Mouse (Mus musculus) adipocyte (in vitro differentiated cells): Measurements from ENCODE around the gene Pus10.

Experiments
- DNase-seq: peaks from one replicate; pipeline ENCODE4 v3.0.0-alpha.2; 2016; ENCODE audit warnings: low spot score

The Pus10 gene

GRCm38 (mm10) chr11:23695847-23696246 lies 30.4 kb downstream of the Pus10 start:
- peak; percentile 44 for DNase-seq

GRCm38 (mm10) chr11:23698526-23698925 lies 33.1 kb downstream of the Pus10 start:
- no peak for DNase-seq

DNA sequence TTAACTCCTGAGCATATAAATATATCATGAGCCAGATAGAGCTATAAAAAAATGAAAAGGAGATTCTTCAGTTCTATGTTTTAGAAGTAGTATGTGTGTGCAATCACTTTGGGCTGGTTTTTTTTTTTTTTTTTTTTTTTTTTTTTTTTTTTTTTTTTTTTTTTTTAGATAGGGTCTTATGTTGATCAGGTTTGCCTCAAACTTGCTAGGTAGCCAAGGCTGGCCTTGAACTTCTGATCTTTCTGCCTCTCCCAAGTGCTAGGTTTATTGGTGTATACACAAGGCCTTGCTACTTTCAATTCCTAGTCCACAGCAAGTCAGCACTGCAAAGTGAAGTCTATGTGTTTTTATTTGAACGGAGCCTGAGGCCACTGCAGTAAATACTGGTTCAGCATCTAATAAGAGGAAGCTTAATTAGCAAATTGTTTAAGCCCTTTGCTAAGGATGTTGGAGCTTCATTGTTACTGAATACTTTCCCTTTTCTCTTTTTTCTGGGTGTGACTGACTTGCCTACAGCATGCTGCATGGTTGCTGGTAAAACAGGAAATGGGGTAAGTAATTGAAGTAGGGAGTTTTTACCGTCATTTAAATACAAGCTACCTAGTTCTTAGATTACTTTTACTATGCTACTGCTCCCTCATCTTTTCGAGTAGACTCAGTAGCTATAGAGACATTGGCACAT lies 34.1 kb downstream of the Pus10 start:
- DNase-seq = no peak

- DNase-seq = no peak
Measured at GRCm38 (mm10) chr11:23701831-23702230, 36.4 kb downstream of the Pus10 start.

GRCm38 (mm10) chr11:23704604-23705294 lies 39.3 kb downstream of the Pus10 start:
- DNase-seq = no peak

DNA sequence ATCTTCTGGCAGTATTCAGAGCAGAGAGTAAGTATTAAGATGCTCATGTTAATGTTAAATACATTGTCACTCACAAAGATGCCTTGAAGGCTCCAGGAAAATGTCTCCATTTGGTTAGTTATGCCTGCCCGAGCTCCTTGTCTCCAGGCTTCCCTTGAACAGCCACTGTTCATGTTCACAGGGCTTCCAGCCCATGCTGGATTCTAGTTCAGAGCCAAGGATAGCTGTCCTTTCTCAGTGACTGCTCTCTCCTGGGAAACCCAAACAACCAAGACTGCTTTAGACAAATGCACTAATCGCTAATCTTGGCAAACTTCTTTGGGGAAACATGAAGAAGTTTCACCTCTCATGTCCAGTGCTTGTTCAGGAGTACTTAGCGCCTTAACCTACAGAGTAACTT lies 46.8 kb downstream of the Pus10 start:
- DNase-seq = no peak

DNA sequence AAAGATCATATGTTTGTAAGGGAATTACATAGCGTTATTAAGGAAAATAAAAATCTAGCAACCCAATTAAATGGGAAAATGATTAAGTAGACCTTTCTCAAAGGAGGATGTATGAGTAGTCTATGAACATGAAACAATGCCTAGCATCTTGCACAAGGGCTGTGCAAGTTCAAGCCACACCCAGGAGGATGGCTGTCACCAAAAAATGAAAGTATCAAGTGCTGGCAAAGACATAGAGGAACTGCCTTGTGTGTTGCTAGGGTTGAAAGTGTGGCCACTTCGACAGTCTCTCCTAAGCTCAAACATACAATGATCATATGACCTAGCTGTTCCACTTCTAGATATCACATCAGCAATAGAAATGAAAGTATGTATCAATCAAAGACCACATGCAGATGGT lies 53.4 kb downstream of the Pus10 start:
- DNase-seq = no peak

DNA sequence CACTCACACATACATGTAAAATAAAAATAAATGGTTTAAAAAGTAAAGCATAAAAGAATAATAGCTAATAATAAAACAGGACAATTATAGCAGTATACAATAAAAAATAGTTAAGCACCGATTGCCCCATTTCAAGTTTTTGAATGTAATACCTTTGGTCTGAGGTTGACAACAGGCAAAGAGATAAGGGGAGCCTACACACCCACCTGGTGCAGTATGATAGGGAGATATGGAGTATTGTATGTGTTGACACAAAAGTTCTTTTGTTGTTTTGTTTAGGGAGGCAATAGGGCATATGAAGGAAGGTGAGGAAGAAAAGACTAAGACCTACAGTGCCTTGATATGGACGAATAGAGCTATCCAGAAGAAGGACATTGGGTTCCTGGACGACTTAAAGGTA lies 54.4 kb downstream of the Pus10 start:
- DNase-seq = no peak

GRCm38 (mm10) chr11:23722326-23722725 lies 56.9 kb downstream of the Pus10 start:
- DNase-seq = no peak

DNA sequence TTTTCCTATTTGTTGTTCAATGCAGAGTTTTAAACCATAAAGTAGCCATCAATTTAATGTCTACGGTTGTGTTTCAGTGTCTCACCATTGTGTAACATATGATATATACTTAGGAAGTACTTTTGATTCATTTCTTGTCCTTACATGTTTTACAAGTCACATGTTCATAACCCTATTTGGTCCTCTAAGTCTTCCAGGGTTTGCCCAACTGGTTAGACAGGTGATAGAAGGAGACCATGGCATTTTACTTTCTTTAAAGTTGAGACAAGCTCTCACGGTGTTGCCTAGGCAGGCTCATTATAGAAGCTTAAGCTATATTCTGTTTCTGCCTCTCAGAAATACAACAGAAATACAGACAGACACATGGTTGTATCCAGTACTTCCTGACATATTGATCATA lies 60.4 kb downstream of the Pus10 start:
- DNase-seq = no peak

DNA sequence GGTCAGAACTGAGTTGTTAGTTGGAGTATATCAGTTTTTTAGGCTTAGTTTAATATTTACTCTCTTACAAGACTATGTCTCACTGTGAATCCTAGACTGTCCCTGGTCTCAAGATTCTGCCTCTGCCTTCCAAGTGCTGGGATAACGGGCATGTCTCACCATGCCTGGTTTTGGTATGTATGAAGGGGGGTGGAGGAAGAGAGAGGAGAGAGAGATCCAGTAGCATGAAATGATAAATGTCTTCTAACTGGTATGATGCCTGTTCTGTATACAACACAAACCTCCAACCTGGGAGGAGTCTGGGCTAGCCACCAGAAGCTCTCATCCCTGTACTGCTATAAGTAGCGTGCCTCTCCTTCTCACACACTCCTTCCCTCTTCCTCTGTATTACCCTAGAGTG lies 61.0 kb downstream of the Pus10 start:
- DNase-seq = no peak

DNA sequence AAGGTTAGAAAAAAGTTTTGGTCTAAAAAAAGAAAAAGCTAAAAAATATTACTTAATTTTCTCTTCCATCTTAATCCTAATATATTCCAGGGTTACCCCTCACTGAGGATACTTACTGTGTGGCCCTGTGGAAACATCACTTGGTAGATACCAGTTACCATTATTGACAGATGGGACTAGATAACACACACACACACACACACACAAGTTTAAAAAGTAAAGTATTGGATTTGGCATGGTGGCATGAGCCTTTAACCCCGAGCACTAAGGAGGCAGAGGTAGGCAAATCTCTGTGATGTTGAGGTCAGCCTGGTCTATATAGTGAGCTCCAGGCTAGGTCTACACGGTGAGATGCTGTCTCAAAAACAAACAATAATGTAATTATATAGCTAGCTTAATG lies 62.7 kb downstream of the Pus10 start:
- DNase-seq = no peak

GRCm38 (mm10) chr11:23730120-23730519 lies 64.6 kb downstream of the Pus10 start:
- no peak for DNase-seq

DNA sequence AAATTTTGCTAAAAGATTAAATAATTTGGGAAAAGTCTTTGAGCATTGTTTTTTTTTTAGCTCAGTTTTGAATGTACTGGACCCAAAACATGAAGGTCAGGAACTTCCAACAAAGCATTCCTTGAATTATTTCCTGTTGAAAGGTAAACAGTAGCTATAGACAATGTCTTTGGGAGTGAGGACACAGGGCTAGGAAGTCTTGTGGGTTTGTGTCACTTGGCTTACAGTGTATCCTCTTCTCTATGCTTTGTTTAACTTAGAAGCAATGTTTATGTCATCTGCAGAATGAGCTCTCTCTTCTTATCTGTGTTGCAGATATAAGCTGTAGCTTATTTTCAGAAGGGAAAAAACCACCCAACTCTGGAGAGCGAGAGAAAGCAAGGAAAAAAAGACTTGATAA lies 67.4 kb downstream of the Pus10 start:
- DNase-seq = no peak

- DNase-seq = no peak
Measured at GRCm38 (mm10) chr11:23734749-23735286, 69.3 kb downstream of the Pus10 start.

DNA sequence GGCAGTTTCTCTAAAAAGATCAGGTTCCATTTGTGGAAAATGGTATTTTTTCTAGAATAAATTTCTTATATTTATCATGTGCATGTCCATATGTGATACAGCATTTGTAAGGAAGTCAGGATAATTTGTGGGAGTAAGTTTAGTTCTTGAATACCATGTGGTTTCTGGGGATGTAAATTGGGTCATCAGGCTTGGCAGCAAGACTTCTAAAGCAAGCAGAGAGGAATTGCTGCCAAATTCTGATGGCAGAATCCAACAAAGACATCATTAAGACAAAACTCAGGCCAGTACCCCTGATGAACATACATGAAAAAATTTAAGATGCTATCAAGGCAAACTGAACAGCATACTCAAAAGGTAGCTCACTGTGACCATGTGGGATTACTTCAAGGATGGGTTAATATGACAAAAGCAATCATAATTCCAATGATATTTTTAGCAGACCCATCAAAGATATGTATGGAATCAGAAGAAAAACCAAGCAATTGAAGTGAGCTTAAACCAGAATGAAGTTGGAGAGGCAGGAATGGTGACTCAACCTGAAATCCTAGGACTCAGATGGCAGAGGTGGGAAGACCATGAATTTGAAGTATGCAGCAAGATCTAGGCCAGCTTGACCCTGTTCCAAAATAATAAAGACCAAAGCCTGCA lies 70.5 kb downstream of the Pus10 start:
- DNase-seq = peak; percentile 64

- no peak for DNase-seq
Measured at GRCm38 (mm10) chr11:23740895-23741294, 75.4 kb downstream of the Pus10 start.

- DNase-seq = no peak
Measured at GRCm38 (mm10) chr11:23741386-23741785, 75.9 kb downstream of the Pus10 start.

DNA sequence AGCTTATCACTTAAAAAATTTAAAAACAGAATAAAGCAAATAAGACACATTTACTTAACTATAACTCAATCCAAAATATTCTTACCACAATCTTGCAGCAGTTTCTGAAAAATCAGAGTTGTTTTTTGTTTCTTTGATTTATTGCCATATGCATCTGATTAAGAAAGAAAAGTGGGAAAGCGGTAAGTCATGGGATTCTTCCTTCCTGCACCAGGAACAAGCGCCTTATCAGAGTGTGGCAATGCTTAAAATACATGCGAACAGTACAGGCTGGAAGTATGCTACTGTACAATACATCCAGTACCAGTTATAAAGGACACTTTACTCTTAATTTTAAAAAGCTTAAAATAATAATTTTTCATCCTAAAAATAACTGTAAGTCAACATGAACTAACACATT lies 78.9 kb downstream of the Pus10 start:
- DNase-seq = no peak

DNA sequence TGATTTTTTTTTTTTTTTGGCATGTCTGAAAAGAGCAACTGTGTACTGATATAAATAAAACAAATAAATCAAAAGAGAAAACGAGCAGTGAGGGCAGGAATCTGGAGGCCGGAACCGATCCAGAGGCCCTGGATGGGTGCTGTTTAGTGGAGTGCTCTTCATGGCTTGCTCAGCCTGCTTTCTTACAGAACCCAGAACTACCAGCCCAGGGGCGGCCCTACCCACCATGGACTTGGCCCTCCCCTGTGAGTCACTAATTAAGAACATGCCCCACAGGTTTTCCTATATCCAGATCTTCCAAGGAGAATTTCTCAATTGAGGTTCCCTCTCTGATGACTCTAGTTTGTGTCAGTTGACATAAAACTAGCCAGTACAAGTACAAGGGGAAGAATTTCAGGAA lies 80.6 kb downstream of the Pus10 start:
- DNase-seq = no peak

DNA sequence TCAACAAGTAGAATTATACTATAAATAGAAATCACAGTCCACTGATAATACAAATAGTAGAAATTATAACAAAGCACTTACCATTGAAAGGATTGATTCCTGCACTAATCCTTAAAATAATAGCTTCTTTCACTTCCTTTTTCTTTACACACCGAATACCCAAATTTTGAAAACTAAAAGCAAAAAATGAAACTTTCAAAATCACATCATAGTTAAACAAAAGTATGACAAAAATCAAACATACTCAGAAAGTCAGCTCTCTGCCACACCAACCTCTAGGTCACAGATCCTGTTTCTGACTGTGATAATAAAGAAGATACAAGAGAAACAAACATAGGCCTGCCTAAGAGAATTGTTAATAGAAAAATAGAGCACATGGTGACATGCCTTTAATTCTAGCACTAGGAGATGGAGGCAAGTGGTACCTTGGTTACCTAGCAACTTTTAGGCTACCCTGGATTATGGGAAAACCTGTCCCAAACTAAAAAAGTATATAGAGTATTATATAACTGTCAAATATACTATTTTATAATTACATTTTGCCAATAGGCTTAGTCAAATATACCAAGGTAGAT lies 87.7 kb downstream of the Pus10 start:
- DNase-seq = no peak

- no peak for DNase-seq
Measured at GRCm38 (mm10) chr11:23754329-23754728, 88.9 kb downstream of the Pus10 start.

DNA sequence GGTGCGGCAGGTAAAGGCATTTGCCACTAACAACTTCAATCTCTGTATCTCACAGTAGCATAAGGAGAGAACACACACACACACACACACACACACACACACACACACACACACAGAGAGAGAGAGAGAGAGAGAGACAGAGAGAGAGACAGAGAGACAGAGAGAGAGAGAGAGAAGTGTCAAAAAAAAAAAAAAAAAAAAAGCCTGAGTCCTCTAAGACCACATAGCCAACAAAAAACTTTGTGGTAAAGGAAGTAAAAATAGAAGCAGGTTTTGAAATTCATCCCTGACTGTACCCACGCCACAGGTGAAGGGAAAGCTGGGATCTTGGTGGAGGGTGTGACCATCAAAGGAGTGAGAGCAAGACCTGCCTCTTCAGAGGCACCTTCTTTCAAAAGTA lies 92.7 kb downstream of the Pus10 start:
- no peak for DNase-seq
